Mouse (Mus musculus): ENCODE measurements around the gene Gja8. TPM values are rescaled to one million over a fixed set of nuclear protein-coding genes. Genes with fewer than 3 reads are reported as not detected.

Gene Gja8
- polyA plus RNA-seq, 2 experiments from 2014 or later: 0.08 TPM; not detected in 1

GRCm38 (mm10) chr3:96879536-96879935, 46.3 kb downstream of the Gja8 start:
- ATAC-seq: no peak

GRCm38 (mm10) chr3:96874808-96875571, 50.8 kb downstream of the Gja8 start:
- ATAC-seq: no peak

- ATAC-seq: no peak
Observed at GRCm38 (mm10) chr3:96872501-96872900, 53.3 kb downstream of the Gja8 start.

- ATAC-seq: no peak
Observed at GRCm38 (mm10) chr3:96871070-96871469, 54.8 kb downstream of the Gja8 start.

- ATAC-seq: no peak
Observed at GRCm38 (mm10) chr3:96870270-96870669, 55.5 kb downstream of the Gja8 start.

GRCm38 (mm10) chr3:96869091-96869490, 56.7 kb downstream of the Gja8 start:
- no peak for ATAC-seq

- no peak for ATAC-seq
Observed at GRCm38 (mm10) chr3:96868566-96868965, 57.3 kb downstream of the Gja8 start.

- no peak for ATAC-seq
Observed at GRCm38 (mm10) chr3:96867863-96868262, 58.0 kb downstream of the Gja8 start.

Other genes with a start within 250 kb of the Gja8 start
- gene Pias3, start 229.6 kb downstream of the Gja8 start, polyA plus RNA-seq (2017; shearing (Covaris generic)): 10 to 100 TPM; 30.8 to 41.5 TPM
- gene Nudt17, start 217.5 kb downstream of the Gja8 start, polyA plus RNA-seq (2017; shearing (Covaris generic)): 1 to 10 TPM; 1.1 to 1.4 TPM
- gene Polr3c, start 198.4 kb downstream of the Gja8 start, polyA plus RNA-seq (2017; shearing (Covaris generic)): 10 to 100 TPM; 67.6 to 69.6 TPM
- gene Rnf115, start 198.4 kb downstream of the Gja8 start, polyA plus RNA-seq (2017; shearing (Covaris generic)): 10 to 100 TPM; 62.2 to 68.7 TPM
- under 1 TPM in 1 of 2 experiments, not detected in 1; 0.89 TPM for gene Pdzk1, start 96.7 kb downstream of the Gja8 start, polyA plus RNA-seq (2017; shearing (Covaris generic))
- gene Cd160, start 96.7 kb downstream of the Gja8 start, polyA plus RNA-seq (2017; shearing (Covaris generic)): 10 to 100 TPM; 26.1 to 55.0 TPM
- under 1 TPM; 0.12 to 0.13 TPM for gene Gja5, start 21.3 kb downstream of the Gja8 start, polyA plus RNA-seq (2017; shearing (Covaris generic))
- 10 to 100 TPM; 23.7 to 26.9 TPM for gene Gpr89, start 20.7 kb downstream of the Gja8 start, polyA plus RNA-seq (2017; shearing (Covaris generic))
- 10 to 100 TPM; 29.4 to 32.1 TPM for gene Acp6, start 232.8 kb upstream of the Gja8 start, polyA plus RNA-seq (2017; shearing (Covaris generic))

All from activated CD4-positive, CD25-positive, alpha-beta regulatory T cell, adult 4 months (primary cell).